Mouse (Mus musculus): ENCODE measurements at regions not wholly inside any gene's neighbourhood (a gene's known extent, or its start where the extent isn't known, plus 50 kb on each side); places are given as distances from the start of the nearest gene placed in this dataset.

- TF ChIP-seq POLR2A (IDR thresholded peaks at IDR 0.05; ENCODE audit: borderline replicate concordance, low read depth, low read length), result no peak
- TF ChIP-seq CTCF (IDR thresholded peaks at IDR 0.05; ENCODE audit: low read depth, low read length), result no peak
These were observed 277.6 kb downstream of the Rngtt start for GRCm38 (mm10) chr4:33587666-33588065.

Measured in bone marrow macrophage, adult 2 months (primary cell).